Mouse (Mus musculus): ENCODE measurements around the gene Wasf2.

DNA sequence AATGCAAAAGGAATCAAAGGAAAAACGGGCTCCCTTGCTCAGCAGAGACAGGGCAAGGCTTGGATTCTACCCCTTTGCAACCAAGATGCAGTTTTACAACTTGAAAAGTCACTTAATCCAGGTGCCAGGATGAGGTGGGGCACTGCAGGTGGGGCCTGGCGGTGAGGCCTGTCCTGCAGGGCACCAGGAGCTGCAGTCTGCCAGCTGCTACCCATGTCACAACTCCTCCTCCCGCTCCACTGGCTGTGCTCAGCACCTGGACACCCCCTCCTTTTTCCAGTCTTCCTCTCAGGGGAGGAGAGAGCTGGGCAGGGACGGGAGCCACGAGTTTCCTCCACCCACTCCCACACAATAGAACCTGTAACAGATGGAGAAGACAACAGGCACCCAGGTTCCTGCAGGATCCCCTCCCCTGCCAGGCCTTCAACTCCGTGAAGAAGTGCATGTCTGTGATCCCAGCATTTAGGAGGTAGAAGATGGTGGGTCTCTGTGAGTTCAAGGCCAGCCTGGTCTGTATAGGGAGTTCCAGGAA, 16.9 kb upstream of the Wasf2 start:
- TF ChIP-seq POLR2A (IDR thresholded peaks at IDR 0.05; ENCODE audit: control insufficient read depth, extremely low read depth, insufficient read depth, low read length, poor library complexity) (no peak), CTCF (IDR thresholded peaks at IDR 0.05; ENCODE audit: borderline replicate concordance, control insufficient read depth, extremely low read depth, insufficient read depth, low read length, poor library complexity) (no peak)

Measured in thymus, adult 2 months (tissue).